Mouse (Mus musculus): ENCODE results near the gene Prkd3. TPM values are rescaled to one million over a fixed set of nuclear protein-coding genes. Genes with fewer than 3 reads are reported as not detected.

Prkd3 gene
- total and polyA plus RNA-seq, 2 experiments from 2014 or later: 9.6 to 29.7 TPM

DNA sequence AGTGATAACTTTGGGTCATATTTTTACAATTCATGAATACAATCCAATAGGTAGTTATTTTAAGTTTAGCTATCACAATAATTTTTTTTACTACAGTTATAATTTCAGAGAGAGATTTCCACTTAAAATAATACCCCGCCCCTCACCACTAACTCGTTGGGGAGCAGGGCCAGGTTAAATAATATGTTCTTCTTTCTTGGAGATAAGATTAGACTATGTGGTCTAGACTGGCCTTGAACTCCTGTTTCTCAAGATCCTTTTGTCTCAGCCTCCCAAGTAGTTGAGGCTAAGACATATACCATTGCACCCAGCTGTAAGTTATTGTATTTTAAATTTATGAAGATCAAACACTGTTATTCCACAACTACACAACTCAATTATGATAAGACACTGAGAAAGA is 7.0 kb downstream of the Prkd3 start:
- no peak overlapping the region for H3K4me3 ChIP-seq (ENCODE audit: low read depth, low read length)
- H3K9ac ChIP-seq: no peak overlapping the region
- ATAC-seq (no peak), DNase-seq (no peak)
- no peaks in the 10 kb centered on the region for H3K9me3 ChIP-seq (ENCODE audit: low read length)
- no peak for TF ChIP-seq CTCF (IDR thresholded peaks at IDR 0.05; ENCODE audit: low read depth)
- no peaks in the 10 kb centered on the region for H3K27me3 ChIP-seq (ENCODE audit: insufficient read depth, low read length)
- 92% methylated on average over 2 of the region's 2 CpGs for WGBS
- H3K27ac ChIP-seq (ENCODE audit: low read depth, low read length): no peak overlapping the region
- H3K4me1 ChIP-seq (ENCODE audit: insufficient read depth): no peaks in the 10 kb centered on the region; the same call in 1 of the 2 replicates
- H3K4me2 ChIP-seq (ENCODE audit: low read depth): no peak overlapping the region
- no peaks in the 10 kb centered on the region; the same call in 1 of the 2 replicates for H3K36me3 ChIP-seq (ENCODE audit: insufficient read depth)

DNA sequence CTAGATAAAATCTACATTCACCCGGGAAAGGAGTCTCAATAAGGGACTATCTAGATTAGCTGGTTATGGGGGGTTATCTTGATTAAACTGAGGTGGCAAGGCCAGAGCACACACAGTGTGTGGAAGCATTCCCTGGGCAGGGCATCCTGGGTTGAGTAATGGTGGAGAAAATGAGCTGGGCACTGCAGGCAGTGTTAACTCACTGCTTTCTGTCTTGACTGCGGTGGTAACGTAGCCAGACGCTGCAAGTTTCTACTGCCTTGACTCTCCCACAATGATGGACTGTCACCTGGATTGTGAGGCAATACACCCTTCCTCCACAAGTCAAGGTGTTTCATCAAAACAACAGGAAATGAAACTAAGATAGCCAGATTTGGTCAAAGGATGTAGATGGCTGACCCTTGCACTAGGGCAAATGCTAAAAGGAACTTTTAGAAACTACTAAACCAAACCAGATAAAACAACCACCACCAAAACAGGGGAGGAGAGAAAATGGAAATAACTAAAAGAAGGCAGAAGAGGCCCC is 20.8 kb downstream of the Prkd3 start:
- H3K36me3 ChIP-seq (ENCODE audit: insufficient read depth): no peaks in the 10 kb centered on the region
- no peak for TF ChIP-seq CTCF (IDR thresholded peaks at IDR 0.05; ENCODE audit: low read depth)
- no peak overlapping the region for H3K9ac ChIP-seq
- no peak overlapping the region for H3K4me2 ChIP-seq (ENCODE audit: low read depth)
- H3K27me3 ChIP-seq (ENCODE audit: insufficient read depth, low read length): no peaks in the 10 kb centered on the region
- no peaks in the 10 kb centered on the region for H3K9me3 ChIP-seq (ENCODE audit: low read length)
- DNase-seq (no peak), ATAC-seq (no peak)
- 98% methylated on average over 4 of the region's 4 CpGs for WGBS
- no peaks in the 10 kb centered on the region for H3K4me1 ChIP-seq (ENCODE audit: insufficient read depth)
- H3K27ac ChIP-seq (ENCODE audit: low read depth, low read length): no peak overlapping the region
- H3K4me3 ChIP-seq (ENCODE audit: low read depth, low read length): no peak overlapping the region

GRCm38 (mm10) chr17:78999189-78999588 is 21.4 kb downstream of the Prkd3 start:
- H3K9ac ChIP-seq: no peak overlapping the region
- H3K36me3 ChIP-seq (ENCODE audit: insufficient read depth): no peaks in the 10 kb centered on the region
- TF ChIP-seq CTCF (IDR thresholded peaks at IDR 0.05; ENCODE audit: low read depth): no peak
- 97% methylated on average over 3 of the region's 3 CpGs for WGBS
- ATAC-seq (no peak), DNase-seq (no peak)
- H3K4me3 ChIP-seq (ENCODE audit: low read depth, low read length): no peak overlapping the region
- H3K27me3 ChIP-seq (ENCODE audit: insufficient read depth, low read length): no peaks in the 10 kb centered on the region
- H3K9me3 ChIP-seq (ENCODE audit: low read length): no peaks in the 10 kb centered on the region
- H3K27ac ChIP-seq (ENCODE audit: low read depth, low read length): no peak overlapping the region
- no peaks in the 10 kb centered on the region for H3K4me1 ChIP-seq (ENCODE audit: insufficient read depth)
- no peak overlapping the region for H3K4me2 ChIP-seq (ENCODE audit: low read depth)

DNA sequence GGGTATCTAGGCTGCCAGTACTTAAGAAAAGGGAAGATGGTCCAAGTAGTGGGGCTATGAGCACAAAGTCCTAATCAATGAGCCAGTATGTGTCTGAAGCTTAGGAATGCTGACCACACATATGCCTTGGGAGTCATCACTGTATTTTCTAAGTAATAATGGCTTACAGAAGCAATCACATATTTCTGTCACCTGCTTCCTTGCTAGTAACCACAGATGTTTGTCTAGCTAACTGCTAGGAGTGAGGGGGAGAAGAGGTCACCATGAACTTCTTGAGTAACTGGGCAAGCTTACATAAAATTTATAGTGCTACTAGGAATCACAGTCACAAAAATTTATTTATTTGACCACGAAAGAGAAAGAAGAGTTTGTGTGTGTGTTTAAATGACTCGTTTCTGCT is 22.5 kb downstream of the Prkd3 start:
- no peaks in the 10 kb centered on the region for H3K36me3 ChIP-seq (ENCODE audit: insufficient read depth)
- WGBS: 97% methylated on average over 2 of the region's 2 CpGs
- H3K9me3 ChIP-seq (ENCODE audit: low read length): no peaks in the 10 kb centered on the region
- no peak for TF ChIP-seq CTCF (IDR thresholded peaks at IDR 0.05; ENCODE audit: low read depth)
- no peaks in the 10 kb centered on the region for H3K4me1 ChIP-seq (ENCODE audit: insufficient read depth)
- no peaks in the 10 kb centered on the region for H3K27me3 ChIP-seq (ENCODE audit: insufficient read depth, low read length)
- no peak overlapping the region for H3K27ac ChIP-seq (ENCODE audit: low read depth, low read length)
- no peak overlapping the region for H3K9ac ChIP-seq
- DNase-seq (no peak), ATAC-seq (no peak)
- no peak overlapping the region for H3K4me2 ChIP-seq (ENCODE audit: low read depth)
- H3K4me3 ChIP-seq (ENCODE audit: low read depth, low read length): no peak overlapping the region

DNA sequence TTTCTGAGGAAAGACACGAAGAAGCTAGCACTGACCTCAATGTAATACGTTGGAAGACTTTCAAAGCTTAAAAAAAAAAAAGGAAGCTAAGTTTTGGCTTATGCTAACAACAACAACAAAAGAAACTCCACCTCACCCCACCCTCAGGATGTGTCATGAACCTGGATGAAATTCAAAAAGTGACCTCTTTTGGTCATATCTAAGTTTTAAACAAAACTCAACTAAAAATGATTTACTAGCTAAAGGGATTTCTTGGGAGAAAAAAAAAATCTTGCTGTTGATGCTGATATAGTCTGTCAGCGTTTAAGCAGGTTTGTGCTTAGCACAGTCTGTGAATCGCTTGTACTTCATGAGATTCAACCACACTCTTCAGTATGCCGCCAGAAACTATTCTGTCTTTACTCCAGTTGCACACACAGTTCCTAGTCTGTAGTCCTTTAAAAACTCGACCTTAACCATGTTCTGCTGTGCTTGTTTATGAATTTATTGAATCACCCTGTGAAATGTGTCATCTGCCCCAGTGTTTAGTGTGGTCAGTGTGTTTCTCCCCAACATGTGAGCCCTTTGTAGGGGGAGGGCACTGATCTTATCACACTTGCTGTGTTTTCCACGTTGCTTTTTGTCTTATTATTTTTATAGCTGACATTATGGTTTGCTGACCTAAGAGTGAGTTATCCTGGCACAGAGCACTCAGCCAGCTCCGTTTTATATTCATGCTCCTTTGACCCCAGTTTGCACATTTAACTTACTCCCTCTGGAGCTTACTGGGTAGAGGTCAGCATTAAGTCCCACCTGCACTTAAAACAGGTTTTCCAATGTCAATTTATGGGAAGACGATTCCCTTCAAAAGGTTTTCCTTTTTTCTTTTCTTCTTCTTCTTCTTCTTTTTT is 25.4 kb downstream of the Prkd3 start:
- WGBS: 79% methylated on average over 9 of the region's 9 CpGs
- no peaks in the 10 kb centered on the region for H3K36me3 ChIP-seq (ENCODE audit: insufficient read depth)
- no peaks in the 10 kb centered on the region for H3K4me1 ChIP-seq (ENCODE audit: insufficient read depth)
- H3K9me3 ChIP-seq (ENCODE audit: low read length): no peaks in the 10 kb centered on the region
- no peak overlapping the region for H3K4me2 ChIP-seq (ENCODE audit: low read depth)
- DNase-seq (no peak), ATAC-seq (no peak)
- H3K4me3 ChIP-seq (ENCODE audit: low read depth, low read length): no peak overlapping the region
- no peak overlapping the region for H3K27ac ChIP-seq (ENCODE audit: low read depth, low read length)
- no peaks in the 10 kb centered on the region for H3K27me3 ChIP-seq (ENCODE audit: insufficient read depth, low read length)
- no peak overlapping the region for H3K9ac ChIP-seq
- no peak for TF ChIP-seq CTCF (IDR thresholded peaks at IDR 0.05; ENCODE audit: low read depth)

GRCm38 (mm10) chr17:78994382-78994781 is 26.2 kb downstream of the Prkd3 start:
- no peak for DNase-seq
- no peak for ATAC-seq
- Histone ChIP-seq H3K4me2 (ENCODE audit: low read depth) (no peak overlapping the region), H3K9me3 (ENCODE audit: low read length) (no peaks in the 10 kb centered on the region), H3K36me3 (ENCODE audit: insufficient read depth) (no peaks in the 10 kb centered on the region), H3K4me3 (ENCODE audit: low read depth, low read length) (no peak overlapping the region), H3K4me1 (ENCODE audit: insufficient read depth) (no peaks in the 10 kb centered on the region), H3K9ac (no peak overlapping the region), H3K27me3 (ENCODE audit: insufficient read depth, low read length) (no peaks in the 10 kb centered on the region), H3K27ac (ENCODE audit: low read depth, low read length) (no peak overlapping the region)
- 81% methylated on average over 8 of the region's 8 CpGs for WGBS
- TF ChIP-seq CTCF (IDR thresholded peaks at IDR 0.05; ENCODE audit: low read depth): no peak

DNA sequence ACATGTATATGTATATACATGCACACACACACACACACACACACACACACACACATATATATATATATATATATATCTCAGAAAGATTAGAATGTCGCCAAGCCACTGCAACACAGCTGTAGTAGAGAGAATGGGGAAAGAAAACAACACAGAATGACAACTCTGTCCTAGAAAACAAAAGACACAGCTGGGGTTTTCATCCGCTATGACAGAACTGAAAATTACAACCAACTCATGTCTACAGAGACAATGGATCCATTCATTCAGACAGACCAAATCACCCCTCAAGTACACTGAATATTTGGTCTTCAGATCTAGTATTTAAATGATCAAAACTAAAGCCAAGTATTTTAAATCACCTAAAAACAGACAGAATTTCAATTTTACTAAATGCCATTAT is 26.9 kb downstream of the Prkd3 start:
- H3K4me2 ChIP-seq (ENCODE audit: low read depth): no peak overlapping the region
- WGBS: 44% methylated on average over 2 of the region's 2 CpGs
- no peak overlapping the region for H3K27ac ChIP-seq (ENCODE audit: low read depth, low read length)
- no peak overlapping the region for H3K9ac ChIP-seq
- no peak overlapping the region for H3K4me3 ChIP-seq (ENCODE audit: low read depth, low read length)
- TF ChIP-seq CTCF (IDR thresholded peaks at IDR 0.05; ENCODE audit: low read depth): no peak
- no peak for DNase-seq
- ATAC-seq: peak; percentile 76
- H3K27me3 ChIP-seq (ENCODE audit: insufficient read depth, low read length): no peaks in the 10 kb centered on the region
- no peaks in the 10 kb centered on the region for H3K36me3 ChIP-seq (ENCODE audit: insufficient read depth)
- no peaks in the 10 kb centered on the region for H3K4me1 ChIP-seq (ENCODE audit: insufficient read depth)
- H3K9me3 ChIP-seq (ENCODE audit: low read length): no peaks in the 10 kb centered on the region
